Mouse (Mus musculus) mesoderm, embryonic 11.5 days (tissue): ENCODE data around the gene Ddx52.

Source experiments
- DNase-seq: peaks from one replicate; pipeline ENCODE4 v3.0.0-alpha.2; 2012; ENCODE audit warnings: low read depth, low spot score

The Ddx52 gene

GRCm38 (mm10) chr11:83968205-83968575 lies 26.3 kb downstream of the Ddx52 start:
- DNase-seq = no peak

GRCm38 (mm10) chr11:83969040-83969439 lies 27.2 kb downstream of the Ddx52 start:
- DNase-seq = no peak

GRCm38 (mm10) chr11:83974561-83975346 lies 32.9 kb downstream of the Ddx52 start:
- DNase-seq = no peak

- DNase-seq = no peak
Measured at GRCm38 (mm10) chr11:83975488-83975887, 33.6 kb downstream of the Ddx52 start.

DNA sequence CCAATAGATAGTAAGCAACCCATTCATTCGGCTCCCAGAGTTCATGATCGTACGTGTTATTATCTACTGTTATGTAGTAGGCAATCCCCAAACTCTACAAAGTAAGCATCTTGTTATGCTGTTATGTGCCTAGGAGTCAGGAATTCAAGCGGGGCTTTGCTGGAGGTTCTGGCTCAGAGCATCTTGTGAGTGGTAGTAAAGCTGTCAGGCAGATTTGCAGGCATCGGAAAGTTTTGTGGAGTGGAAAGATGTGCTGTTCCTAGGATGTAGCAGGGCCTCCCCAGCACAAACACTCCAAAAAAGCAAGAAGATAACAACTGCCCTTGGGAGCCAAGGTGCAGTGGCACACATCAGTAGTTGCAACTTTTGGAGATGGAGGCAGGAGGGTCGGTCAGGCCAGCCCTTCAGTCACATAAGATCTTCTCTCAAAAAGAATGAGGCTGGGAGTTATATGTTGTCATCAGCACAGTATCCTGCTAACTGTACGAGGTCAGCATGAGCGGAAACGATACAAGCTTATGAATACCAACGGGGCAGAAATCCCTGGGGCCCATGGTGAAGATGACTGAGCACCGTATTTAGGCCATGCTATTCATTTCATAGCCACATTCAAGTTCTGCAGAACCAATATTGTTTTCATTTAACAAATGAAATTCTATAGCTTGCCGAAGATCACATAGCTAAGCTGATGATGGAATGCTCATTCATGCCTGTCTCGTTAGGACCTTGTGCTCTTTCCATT lies 34.5 kb downstream of the Ddx52 start:
- no peak for DNase-seq

- no peak for DNase-seq
Measured at GRCm38 (mm10) chr11:83977810-83978209, 35.9 kb downstream of the Ddx52 start.

DNA sequence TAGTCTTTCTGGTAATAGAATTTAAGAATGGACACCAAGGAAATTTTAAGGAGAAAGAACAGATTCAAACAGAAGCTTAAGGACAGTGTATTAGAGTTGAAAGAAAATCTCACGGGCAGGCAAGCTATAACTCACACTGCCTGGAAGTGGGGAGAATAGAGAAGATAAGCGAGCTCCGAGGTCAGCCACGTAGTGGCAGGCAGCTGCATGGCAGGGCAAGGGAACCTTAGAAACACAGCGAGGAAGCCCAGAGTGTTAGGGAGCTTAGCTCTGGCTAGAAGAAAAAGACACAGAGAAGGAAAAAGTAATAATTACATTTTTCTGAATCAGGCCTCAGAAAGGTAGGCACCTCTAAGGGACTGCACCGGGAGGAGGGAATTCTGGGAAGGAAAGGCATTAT lies 38.1 kb downstream of the Ddx52 start:
- no peak for DNase-seq

DNA sequence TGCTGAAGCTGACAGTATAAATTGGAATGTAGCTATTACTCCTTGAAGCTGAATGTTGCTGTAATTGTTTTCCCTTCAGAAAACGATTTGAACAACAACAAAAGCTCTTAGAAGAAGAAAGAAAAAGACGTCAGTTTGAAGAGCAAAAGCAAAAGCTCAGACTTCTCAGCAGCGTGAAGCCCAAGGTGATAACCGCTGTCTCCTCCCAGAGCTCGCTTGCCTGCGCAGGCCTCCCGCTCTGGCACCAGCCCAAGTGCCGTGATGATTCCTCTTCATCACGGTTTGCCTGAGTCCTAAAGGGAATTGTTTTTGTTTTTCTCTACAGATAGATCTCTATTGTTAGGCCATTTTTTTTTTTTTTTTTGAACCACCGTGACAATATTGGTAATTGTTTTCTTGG lies 39.5 kb downstream of the Ddx52 start:
- no peak for DNase-seq

DNA sequence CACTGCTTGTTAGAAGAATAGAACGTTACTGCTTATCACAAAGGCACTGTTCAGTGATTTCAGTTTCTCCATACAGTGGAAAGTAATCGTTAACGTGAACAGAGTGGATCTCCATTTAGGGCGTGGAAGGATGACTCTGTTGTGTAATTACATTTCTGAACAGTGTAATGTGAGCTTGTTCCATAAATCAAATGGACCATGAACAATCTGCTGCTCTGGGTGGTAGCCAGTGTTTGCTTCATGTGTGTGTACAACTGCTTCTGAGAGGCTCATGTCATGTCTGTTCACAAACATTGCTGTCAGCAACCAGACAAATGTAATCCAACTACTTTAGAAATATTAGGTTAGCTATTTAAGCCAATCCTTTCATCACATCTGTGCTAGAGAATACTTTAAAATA lies 49.8 kb downstream of the Ddx52 start:
- DNase-seq = no peak

DNA sequence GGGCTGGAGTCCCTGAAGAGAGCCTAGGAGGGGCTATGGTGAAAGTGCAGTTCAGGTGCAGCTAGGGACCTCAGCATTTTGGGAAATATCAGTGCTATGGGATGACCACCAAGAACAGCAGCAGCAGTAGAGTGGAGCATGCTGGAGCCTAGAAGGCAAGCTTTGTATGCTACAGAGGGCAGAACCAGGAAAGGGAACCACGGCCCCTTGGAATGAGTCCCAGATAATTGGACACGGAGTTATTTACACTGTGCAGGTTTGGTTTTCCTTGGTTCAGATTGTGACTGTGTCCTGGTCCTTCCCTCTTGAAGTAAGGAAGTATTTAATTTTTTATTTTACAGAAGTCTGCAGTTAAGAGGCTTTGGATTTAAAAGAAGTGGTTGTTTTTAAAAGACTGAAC lies 51.6 kb downstream of the Ddx52 start:
- DNase-seq = no peak

- no peak for DNase-seq
Measured at GRCm38 (mm10) chr11:83994481-83994880, 52.6 kb downstream of the Ddx52 start.

- no peak for DNase-seq
Measured at GRCm38 (mm10) chr11:83995535-83995950, 53.7 kb downstream of the Ddx52 start.

DNA sequence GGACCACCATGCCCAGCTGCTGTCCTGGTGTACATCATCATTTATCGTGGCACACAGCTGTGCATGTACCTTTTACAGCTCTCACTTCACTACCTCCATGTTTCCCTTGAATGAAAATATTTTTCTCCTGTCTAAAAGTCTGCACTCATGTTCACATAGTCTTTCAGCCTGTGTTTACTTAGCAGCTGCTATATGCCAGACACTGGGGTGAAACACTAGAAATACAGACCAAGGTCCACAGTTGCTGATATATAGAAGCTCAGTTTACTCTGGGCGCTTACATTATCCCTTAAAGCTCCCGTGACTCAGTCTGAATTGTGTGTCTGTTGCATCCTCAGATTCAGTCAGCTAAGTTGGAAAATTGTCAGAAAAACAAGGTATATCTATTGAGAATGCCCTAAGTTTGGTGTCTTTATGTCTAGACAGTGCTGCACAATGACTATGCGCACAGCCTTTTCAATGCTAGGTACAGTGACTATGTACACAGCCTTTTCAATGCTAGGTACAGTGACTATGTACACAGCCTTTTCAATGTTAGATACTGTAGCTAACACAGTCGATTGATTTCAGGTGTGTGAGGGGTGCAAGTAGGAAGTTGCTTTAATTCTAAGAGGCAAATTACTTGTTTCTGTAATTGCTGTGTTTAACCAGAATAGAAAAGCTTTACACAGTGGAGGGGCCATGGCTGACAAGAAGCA lies 55.5 kb downstream of the Ddx52 start:
- no peak for DNase-seq

DNA sequence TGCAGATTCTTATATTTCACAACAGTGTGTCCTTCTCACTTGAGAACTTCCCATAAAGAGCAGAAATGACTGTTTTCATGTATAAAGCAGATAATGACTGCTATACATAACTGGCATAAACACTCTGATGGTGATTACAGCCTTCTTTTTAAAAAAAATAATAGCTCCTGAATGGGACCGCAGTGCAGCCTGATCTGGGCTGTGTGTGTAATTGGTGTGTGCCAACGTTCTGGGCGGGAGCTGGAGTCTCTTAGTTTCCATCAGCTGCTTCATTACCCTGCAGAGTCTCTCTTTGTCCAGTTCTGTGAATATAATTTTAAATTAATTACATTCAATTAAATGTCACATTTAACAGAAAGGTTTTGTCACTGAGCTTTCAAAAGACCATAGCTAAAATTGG lies 57.1 kb downstream of the Ddx52 start:
- DNase-seq = no peak

- DNase-seq = no peak
Measured at GRCm38 (mm10) chr11:83999411-83999915, 57.6 kb downstream of the Ddx52 start.

- DNase-seq = no peak
Measured at GRCm38 (mm10) chr11:84001257-84001656, 59.4 kb downstream of the Ddx52 start.

DNA sequence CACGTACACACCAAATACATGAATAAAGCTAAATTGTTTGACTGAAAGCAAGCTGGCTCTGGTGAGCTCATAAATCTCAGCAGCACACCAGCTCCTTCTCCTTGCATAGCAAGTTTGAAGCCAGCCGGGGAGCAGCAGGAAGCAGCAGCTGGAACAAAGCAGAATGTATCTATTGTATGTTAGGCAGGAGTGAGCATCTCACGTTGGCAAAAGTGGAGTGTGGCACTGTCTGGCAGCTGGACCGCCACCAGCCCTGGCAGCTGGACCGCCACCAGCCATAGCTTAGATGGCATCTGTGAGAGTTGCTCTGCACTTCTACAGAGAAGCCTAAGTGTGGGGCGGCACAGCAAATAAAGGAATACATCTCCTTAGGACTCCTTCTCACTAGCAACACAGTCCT lies 62.1 kb downstream of the Ddx52 start:
- DNase-seq = no peak

DNA sequence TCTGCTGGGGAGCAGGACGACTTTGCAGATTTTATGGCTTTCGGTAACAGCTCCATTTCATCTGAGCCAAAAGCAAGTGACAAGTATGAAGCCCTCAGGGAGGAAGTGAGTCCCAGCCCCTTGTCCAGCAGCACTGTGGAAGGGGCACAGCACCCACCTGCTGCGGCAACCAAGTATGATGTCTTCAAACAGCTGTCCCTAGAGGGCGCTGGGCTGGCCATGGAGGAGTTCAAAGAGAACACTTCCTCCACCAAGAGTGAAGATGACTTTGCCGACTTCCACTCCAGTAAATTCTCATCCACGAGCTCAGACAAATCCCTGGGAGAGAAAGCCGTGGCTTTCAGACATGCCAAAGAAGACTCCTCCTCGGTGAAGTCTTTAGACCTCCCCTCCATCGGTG lies 67.1 kb downstream of the Ddx52 start:
- DNase-seq = no peak

GRCm38 (mm10) chr11:84010411-84010810 lies 68.5 kb downstream of the Ddx52 start:
- no peak for DNase-seq

DNA sequence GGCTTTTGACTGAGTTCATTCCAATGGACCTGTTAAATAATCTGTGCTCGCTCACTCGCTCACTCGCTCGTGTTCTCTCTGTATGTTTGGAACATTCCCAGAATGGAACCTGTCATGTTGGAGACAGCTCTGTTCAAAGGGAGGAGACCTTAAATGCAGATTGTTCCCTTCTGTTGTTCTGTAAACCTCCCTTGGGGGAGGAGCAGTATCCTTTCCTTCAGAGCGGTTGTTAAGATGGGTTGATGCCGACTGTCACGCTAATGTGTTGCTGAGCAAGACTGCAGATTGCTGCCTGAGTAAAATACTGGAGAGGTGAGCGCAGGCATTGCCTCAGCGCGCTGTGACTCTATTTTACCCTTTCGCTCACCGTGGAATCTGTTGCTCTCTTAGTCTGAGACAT lies 69.2 kb downstream of the Ddx52 start:
- DNase-seq = no peak

GRCm38 (mm10) chr11:84011576-84011975 lies 69.7 kb downstream of the Ddx52 start:
- no peak for DNase-seq
